Mouse (Mus musculus): ENCODE measurements around the gene Fgf5. TPM values are rescaled to one million over a fixed set of nuclear protein-coding genes. Genes with fewer than 3 reads are reported as not detected.

Gene Fgf5
- not detected for total RNA-seq (2021)
- long read RNA-seq, experiment 1, result 0 reads
- long read RNA-seq, experiment 2, result 0 reads

DNA sequence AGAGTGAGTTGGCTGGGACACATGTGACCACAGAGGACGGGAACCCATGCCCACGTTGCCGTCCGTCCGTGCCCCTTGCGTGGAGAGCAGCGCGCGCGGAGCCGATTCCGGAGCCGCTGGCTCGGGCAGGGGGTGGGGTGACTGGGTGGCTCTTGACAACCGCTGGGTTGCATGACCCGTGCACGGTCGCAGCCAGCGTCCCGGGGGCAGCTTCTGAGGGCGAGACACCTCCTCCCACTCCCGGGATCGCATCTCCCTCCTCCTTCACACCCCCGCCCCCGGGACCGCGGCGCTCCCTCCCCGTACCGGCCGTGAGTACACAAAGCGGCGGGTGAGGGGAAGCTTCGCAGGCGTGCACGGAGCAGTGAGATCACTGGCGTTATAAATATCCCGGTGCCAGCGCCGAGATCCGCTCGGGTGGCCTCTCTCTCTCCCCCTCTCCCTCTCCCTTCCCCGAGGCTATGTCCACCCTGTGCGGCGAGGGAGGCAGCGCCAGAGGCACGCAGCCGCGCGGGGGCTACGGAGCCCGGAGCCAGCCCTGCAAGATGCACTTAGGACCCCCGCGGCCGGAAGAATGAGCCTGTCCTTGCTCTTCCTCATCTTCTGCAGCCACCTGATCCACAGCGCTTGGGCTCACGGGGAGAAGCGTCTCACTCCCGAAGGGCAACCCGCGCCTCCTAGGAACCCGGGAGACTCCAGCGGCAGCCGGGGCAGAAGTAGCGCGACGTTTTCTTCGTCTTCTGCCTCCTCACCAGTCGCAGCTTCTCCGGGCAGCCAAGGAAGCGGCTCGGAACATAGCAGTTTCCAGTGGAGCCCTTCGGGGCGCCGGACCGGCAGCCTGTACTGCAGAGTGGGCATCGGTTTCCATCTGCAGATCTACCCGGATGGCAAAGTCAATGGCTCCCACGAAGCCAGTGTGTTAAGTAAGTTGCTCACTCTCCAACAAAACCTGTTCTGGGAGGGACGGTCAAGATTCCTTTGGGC is at the start of gene Fgf5:
TSS of gene Fgf5 (plus strand) at position 347 of the 984 bp plus-strand sequence.
- intact Hi-C loops (cut with DNase I), result no loop called here
- DNase-seq, result peak; percentile 22 to 33

DNA sequence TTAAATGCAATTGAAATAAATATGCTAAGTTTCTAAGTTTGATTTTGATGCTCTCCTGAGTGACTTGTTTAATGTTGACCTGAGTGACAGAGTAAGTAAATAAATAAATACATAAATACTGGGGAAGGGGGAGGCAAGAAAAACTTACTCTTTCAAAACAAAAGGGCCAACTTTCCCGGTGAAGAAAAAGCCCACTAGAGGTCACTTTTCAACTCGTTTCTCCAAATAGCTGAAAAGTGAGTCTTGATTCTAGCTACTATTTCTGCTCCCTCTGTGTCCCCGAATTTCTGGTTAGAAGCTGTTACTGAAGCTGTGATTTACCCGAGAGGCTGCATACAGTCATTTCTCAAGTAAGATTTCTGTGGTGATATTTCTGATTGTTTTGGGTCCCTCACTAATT is 41.5 kb upstream of the Fgf5 start:
- no peak for DNase-seq
- intact Hi-C loops (cut with DNase I), result no loop called here

DNA sequence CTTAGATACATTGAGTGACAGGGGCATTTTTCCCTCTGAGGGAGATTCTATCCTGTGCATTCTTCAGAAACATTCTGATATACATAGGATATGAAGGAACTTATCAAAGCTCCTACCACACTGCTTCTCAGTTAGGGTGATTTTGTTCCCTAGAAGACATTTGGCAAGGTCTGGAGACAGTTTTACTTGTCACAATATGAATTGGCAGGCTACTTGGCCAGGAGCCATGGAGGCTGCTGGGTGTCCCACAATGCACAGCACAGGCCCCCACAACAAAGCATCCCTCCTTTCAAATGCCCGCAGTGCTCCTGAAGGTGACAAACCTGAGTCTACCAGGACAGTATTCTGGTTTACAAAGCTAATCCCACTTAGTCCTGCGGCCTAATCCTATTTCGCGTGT is 32.0 kb upstream of the Fgf5 start:
- no peak for DNase-seq
- intact Hi-C loops (cut with DNase I), result no loop called here

DNA sequence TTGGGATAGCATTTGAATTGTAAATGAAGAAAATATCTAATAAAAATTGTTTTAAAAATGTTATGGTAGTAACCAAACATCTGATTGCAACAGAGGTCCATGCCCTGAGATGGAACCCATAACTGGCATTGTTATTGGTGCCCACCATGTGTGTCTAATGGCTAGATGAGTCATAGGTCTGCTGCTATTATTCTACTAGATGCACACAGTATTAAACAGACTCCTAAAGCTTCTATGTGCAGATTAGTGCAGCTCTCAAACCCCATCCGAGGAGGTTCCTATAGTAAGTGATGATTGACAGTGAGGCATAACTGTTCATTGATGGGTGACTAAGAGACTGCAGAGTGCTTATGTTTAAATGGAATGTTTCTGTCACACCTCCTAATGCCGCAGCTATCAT is 27.3 kb upstream of the Fgf5 start:
- intact Hi-C loops (cut with DNase I), result no loop called here

DNA sequence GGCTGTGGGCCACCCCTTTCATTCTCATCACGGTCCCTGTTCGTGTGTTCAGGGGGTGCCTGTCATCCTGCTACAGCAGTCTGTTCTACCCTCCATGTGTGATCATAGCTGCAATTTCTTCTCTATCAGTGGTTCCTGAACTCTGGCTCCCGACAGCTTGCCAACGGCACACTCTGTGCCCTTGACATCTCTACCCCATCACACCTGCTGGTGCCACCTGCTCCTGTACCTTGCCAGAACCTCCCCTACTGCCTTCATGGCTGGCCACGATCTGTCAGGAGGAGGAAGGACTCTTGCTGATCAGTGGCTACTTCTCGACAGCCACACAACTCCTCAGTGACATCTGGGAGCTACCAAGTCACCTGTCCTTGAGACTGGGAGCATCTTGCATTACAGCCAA is 24.5 kb upstream of the Fgf5 start:
- DNase-seq, result no peak
- intact Hi-C loops (cut with DNase I), result no loop called here

More for the DNA sequence above, 27.3 kb upstream of the Fgf5 start:
- DNase-seq, result no peak

DNA sequence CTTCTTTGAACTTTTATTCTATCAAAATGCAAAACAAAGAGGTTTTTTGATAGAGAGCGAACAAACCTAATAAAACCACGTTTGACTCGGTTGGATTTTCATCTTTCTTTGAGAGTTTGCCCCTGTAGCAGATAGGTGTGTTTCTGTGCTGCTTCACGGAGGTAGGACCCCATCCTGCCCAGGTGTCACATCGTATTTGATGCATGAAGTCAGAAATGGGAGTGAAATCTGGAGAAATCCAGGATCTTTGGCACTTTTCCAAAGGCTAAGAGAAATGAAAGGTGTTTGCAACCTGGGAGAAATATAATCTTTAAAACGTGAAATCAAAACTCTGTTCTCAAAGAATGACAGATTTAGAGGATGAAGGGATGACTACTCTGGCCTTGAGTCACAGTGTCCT is 15.5 kb upstream of the Fgf5 start:
- no peak for DNase-seq
- intact Hi-C loops (cut with DNase I), result no loop called here

DNA sequence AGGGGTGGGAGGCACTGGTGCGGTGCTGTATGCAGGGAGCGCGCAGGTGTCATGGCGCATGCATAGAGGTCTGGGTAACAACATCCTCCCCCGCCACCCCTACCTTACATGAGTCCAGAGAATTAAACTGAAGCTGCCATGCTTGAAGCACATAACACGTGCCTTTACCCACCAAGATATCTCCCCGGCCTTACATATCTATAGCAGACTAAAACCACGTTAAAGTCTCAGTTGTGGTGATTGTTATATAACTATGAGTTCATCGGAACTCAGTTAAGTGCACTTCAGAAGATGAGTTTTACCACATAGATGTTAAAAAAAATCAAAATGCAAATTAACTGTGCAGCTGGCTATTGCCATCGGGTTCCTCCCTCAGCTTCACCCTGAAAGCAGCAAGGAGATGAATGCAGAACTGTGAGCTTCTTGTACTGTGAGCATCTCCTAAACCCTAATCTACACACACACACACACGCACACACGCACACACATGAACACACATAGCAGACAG is 12.6 kb upstream of the Fgf5 start:
- intact Hi-C loops (cut with DNase I), result no loop called here
- no peak for DNase-seq

DNA sequence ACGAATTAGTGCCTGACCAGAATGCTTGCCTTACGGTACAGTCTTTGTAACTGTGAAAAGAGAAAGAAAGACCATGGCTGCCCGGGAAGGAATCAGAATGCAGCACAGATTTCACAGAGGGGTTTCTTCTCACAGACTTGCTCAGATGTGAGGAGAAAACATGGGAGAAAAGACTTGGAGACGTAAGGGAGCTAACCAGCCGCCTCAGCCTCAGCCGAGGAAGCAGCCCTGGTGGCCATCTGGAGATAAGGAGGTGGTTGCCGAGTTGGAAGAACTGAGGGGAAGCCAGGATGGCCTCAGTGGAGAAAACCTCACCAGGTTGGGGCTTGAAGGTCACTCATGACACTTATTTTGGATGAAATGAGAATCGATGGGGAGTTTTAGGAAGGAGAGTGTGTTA is 8.7 kb upstream of the Fgf5 start:
- intact Hi-C loops (cut with DNase I), result no loop called here
- DNase-seq, result no peak

DNA sequence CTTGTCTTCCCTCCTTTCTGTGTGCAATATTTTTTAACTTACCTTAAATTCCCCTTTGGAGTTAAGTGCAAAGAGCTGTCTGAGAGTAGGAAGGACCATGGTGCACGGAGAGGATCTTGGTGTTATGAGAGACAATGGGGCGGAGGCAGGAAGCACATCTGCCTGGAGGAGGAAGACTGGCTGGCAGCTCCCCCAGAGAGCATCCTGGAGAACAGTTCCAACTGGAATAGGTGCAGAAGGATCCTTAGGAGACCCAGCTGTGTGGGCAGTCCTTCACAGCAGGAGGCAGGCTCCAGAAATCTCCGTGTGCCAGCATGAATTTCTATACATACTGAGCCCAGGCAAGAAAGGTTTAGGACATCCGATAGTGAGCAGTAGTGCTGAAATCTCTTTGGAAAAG is 8.0 kb upstream of the Fgf5 start:
- DNase-seq, result no peak
- intact Hi-C loops (cut with DNase I), result no loop called here

DNA sequence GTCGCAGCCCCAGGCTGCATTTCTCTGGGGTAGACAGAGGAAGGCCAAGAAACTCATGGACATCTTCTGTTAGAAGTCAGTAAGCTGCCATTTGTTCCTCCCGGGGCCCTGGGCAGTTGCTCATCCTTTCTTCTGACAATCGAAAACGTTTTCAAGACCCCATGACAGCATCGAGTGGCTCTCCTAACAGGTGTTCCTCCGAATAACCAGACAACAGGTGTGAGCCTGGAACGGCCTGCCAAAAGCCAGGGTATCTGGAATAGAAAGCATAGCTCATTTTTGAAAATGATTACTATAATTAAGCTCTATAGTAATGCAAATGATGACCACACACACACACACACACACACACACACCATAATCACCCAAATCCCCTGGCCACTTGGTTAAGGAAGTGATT is 7.2 kb upstream of the Fgf5 start:
- DNase-seq, result no peak
- intact Hi-C loops (cut with DNase I), result no loop called here

DNA sequence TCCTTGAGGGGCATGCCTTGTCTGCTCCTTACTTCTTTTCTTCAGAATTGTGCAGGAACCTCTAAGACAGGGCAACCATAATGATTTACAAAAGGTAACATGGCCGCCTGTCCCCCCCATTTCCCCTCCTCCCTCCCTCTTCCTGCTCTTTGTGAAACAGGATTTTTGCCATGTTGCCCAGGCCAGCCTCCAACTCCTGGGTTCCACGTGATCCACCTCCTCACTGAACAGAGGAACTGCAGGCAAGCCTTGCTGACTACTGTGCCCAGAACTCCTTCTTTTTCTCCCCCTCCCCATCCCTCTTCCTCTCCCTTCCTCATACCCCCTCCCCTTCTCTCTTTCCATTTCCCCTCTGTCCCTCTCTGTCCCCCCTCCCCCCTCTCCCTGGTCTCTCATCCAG is 6.5 kb upstream of the Fgf5 start:
- intact Hi-C loops (cut with DNase I), result no loop called here
- no peak for DNase-seq

DNA sequence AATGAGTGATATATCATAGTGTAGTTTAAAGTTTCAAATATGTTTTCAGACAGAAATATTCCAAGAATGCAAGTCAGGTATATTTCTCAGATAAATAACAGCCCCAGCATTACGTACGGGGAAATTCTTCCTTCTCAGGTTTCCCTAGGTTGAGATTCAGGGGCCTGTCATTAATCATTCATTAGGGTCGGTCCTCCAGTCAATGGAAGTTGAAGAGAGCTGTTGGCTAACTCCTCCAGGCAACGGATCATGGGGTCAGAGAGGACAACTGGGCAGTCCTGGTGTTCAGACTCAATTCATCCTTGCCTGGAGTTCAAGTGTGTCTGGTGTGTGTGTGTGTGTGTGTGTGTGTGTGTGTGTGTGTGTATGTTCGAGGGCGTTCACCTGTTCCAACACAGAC is 837 bp upstream of the Fgf5 start:
- DNase-seq, result no peak
- intact Hi-C loops (cut with DNase I), result no loop called here

DNA sequence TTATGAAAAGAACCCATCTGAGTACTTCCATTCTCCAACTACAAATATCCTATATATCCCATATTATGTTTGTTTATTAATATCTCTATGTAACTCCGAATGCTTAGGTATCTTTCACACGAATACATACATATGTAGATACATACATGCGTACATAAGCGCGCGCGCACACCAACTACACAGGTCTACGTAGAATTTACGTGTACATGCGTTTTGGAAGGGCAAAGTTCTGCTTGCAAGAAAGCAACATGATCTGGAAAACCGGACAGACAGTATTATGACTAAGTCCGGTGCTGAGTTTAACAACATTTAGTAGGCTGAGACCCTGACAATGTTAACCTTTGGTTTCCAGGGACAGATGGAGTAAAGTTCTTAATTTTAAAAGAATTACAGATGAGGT is 1.2 kb downstream of the Fgf5 start:
- intact Hi-C loops (cut with DNase I), result no loop called here
- no peak for DNase-seq

DNA sequence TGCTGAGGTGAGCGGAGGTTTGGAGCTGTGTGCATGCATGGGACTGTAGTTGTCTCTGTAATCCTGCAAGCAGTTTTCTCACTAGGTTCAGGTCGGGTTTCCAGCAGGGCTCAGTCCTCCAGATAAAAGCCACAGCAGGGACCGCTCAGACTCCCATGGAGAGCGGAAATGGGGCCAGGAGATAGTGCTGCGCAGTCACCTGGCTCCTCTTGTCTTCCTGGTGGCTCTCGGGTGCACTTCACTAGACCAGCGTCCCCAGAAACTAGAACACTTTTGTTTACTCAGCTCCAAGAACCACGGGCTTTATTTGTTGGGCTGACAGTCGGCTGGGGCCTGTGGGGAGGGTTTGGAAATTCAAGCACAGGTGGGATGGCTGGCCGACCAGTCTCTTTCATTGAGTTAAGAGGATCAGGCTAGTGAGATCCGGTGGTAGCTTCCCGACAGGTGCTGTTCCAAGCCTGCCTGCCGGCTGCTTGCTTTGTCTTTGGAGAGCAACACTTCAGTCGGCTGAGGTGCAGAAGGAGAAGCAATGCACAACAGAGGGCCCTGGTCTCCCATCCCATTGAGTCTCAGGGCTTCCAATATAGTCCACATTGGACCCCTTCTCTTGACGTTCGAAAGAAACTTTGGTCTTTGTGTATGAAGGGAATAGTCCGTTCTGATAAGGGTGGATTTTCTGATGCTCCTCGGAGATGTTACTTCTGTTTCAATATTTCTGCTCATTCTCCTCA is 1.9 kb downstream of the Fgf5 start:
- no peak for DNase-seq
- intact Hi-C loops (cut with DNase I), result no loop called here

DNA sequence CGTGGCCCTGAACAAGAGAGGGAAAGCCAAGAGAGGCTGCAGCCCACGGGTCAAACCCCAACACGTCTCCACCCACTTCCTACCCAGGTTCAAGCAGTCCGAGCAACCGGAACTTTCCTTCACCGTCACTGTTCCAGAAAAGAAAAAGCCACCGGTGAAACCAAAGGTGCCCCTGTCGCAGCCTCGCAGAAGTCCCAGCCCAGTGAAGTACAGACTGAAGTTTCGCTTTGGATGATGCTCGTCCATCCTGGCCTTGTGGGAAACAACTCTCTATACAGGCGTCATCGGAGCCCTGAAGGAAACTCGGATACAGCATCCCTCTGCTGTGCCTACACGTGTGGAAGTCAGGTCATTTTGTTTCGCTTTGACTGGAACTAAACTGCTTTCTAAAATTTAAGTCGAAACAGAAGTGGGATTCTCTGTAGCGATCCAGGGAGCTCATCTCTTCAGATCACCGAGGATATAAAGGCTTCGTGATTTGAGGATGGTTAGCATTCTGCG is 21.4 kb downstream of the Fgf5 start:
- intact Hi-C loops (cut with DNase I), result no loop called here
- DNase-seq, result no peak

DNA sequence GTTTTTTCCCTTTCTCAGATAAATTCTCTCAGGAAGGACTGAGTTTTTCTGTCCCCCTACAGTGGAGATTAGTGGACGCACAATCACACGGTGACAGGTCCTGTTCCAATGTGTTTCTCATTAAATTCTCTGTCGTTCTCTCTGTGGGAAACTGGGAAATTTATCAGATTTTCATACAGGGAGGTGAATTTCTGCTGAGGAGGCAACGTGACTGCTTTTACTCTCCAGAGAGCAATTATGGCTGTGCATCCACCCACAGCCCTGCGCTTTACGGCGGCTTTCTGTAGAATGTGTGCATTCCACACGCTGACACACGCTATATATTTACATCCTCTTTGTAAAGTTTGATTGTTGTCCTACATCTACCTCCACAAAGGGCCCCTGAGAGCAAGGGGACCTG is 28.0 kb downstream of the Fgf5 start:
- intact Hi-C loops (cut with DNase I), result no loop called here
- DNase-seq, result no peak

DNA sequence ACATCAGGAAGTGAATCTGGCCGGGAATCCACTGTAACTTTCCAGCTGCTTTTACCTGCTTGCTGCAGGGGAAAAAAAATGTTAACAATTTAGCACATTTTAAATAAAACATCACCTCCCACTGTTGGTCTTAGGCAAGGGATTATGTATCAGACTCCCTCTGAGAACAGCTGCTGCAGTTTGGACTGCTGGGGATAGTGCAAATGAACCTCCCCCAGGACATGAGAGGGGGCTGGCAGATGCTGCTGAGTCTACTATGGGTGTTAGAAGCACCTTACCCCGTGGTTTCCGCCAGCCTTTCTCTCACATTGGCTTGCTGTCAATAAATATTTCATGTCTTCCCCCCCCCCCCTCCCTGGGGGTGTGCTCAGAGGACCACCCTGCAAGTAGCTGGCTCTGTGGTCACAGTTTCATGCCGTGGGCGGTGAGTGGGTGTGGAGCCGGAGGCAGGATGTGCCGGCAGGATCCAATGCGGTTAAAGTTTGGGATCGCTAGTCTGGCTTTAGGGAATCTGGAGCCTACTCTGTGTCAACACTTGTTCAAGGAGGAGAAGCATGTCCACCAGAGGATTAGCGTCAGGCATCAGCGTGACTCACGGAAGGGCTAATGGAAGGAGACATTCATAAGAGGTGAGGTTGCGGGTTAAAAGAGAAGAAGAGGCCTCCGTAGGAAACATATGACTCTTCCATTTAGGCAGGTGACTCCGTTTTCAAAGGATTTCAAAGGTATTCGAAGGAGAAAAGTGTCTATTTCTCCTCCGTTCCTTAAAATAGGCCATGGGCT is 29.9 kb downstream of the Fgf5 start:
- DNase-seq, result peak in 1 of 2 experiments; percentile 2
- intact Hi-C loops (cut with DNase I), result no loop called here

DNA sequence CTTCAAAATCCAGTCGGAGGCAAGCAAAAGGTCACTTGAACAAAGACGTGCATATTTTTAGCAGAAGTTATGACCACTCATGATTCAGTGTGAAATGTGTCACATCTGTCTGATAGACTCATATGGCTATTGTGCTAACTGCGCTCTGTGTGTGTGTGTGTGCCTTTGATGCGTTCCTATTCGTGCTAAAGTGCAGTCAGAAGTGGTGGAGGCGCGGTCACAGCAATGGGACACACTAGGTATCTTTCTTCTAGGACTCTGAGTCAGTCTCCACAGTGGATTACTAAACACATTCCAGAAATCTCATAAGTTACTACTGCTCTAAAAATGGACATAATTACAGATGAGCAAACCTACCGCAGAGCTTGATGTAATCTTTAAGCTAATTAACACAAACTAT is 36.7 kb downstream of the Fgf5 start:
- intact Hi-C loops (cut with DNase I), result no loop called here
- DNase-seq, result no peak

DNA sequence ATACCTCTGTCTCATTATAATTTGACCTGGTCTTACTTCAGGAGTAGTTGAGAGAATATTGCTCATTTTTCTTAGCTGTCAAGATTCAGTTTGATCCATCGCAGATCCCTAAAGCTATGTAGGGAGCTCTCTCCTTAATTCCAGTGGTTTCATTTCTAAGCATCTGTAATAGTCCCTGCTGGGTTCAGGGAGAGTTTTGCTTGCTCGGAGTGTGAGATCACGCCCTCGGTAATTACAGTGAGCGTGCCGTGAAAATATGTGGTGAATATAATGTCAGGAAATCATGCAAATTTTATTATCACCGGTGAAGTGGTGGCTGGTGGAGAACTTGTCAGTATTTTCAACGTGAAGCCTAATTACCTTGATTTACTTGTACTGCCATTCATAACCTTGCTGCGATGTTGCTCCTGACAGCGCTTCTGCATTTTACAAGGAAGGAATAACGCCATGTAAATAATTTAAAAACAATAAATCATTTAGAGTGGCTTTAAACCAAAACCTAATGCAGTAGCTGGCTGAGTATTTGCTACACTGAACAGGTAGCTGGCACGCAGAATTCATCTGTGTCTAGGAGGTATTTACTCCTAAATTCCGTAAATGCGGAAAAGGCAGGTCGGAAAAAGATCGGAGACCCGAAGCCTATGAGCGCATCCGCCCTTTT is 38.5 kb downstream of the Fgf5 start:
- no peak for DNase-seq
- intact Hi-C loops (cut with DNase I), result no loop called here
